Mouse (Mus musculus) olfactory bulb, adult 2 months (tissue): ENCODE measurements at regions not wholly inside any gene's neighbourhood (a gene's known extent, or its start where the extent isn't known, plus 50 kb on each side); places are given as distances from the start of the nearest gene placed in this dataset.

ENCODE experiments used
- H3K27ac ChIP-seq: fragments of 200-500 bp; 2 replicates; pipeline ENCODE4 v1.5.1; 2012; ENCODE audit warnings: low read depth, low read length; ENCODE audit not compliant: insufficient read depth
- H3K4me1 ChIP-seq: fragments of 200-500 bp; 2 replicates; pipeline ENCODE4 v1.6.1; 2012; ENCODE audit warnings: low read length; ENCODE audit not compliant: control insufficient read depth, insufficient read depth
- H3K4me3 ChIP-seq: fragments of 200-500 bp; 2 replicates; pipeline ENCODE4 v1.5.1; 2012; ENCODE audit warnings: mild to moderate bottlenecking, low read depth, low read length, moderate library complexity; ENCODE audit not compliant: insufficient read depth
- CTCF ChIP-seq: fragments of 200-500 bp; IDR thresholded peaks from 2 replicates; pipeline ENCODE4 v1.5.1; 2012; ENCODE audit warnings: low read depth, mild to moderate bottlenecking, low read length, moderate library complexity; ENCODE audit not compliant: insufficient read depth
- POLR2A ChIP-seq: fragments of 200-500 bp; IDR thresholded peaks from 2 replicates; pipeline ENCODE4 v1.6.1; 2012; ENCODE audit warnings: mild to moderate bottlenecking, low read depth, low read length, moderate library complexity; ENCODE audit not compliant: insufficient read depth
- WGBS: fragments of 180-500 bp; shearing (Covaris S2); methylation state at CpG from one replicate; pipeline ENCODE4 v1.1.7; 2018; 5-methylcytosine and 5-hydroxymethylcytosine counted together

DNA sequence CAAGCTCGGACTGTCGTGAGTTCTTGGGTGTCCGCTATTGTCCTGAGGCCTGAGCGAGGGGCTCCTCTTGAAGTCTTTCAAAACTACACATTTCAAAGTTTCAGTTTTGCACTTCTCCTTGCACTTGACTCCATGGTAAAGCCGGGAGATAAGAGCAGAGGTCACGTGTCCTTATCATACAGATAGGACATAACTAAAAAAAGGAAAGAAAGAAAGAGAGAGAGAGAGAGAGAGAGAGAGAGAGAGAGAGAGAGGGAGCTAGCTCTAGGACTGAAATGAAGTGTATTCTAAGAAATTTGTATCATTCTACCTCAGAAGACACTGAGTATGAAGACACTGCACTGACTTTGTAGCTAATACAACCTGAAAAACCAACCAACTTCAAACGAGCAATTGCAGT is 114.8 kb upstream of the Spred2 start:
- H3K4me3 ChIP-seq = no peak overlapping the region
- H3K4me1 ChIP-seq = no peaks in the 10 kb centered on the region
- no peak for TF ChIP-seq CTCF
- TF ChIP-seq POLR2A = no peak
- WGBS = 94% methylated on average over 7 of the region's 7 CpGs
- no peak overlapping the region for H3K27ac ChIP-seq

DNA sequence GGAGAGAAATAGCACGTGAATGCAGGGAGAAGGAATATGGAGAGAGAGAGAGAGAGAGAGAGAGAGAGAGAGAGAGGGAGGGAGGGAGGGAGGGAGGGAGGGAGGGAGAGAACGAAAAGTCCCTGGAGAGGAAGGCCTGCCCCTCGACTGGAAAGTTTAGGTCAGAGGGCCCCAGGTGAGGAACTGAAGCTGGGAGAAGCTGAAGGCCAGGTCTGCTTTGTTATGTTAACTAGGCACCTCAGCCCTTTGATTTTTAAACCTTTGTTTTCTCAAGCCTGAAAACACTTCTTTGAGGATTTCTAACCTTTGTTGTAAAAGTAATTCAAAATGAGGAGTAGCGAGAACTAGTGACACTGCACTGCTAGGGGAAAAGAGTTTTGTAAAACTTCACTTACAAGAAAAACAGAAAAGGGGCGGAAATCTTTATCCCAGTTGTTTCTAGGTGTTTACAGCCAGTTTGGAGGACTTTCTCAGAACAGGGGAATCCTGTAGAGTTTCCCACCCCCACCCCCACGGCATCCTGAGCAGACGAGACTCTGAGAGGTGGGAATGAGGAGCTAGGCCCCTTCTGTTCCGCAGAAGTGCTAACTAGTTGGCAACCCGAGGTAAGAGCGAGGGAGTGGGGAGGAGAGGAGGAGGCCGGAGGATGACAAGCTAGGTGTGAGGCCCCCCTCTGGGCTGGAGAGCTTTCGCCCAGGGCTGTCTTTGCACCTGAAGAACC is 112.7 kb upstream of the Spred2 start:
- 59% methylated on average over 12 of the region's 12 CpGs for WGBS
- Histone ChIP-seq H3K4me1 (no peaks in the 10 kb centered on the region), H3K27ac (no peak overlapping the region), H3K4me3 (no peak overlapping the region)
- TF ChIP-seq CTCF (no peak), POLR2A (no peak)

GRCm38 (mm10) chr11:19811992-19812690 is 112.0 kb upstream of the Spred2 start:
- Histone ChIP-seq H3K4me3 (no peak overlapping the region), H3K4me1 (no peaks in the 10 kb centered on the region), H3K27ac (no peak overlapping the region)
- 48% methylated on average over 10 of the region's 10 CpGs for WGBS
- TF ChIP-seq CTCF (no peak), POLR2A (no peak)

DNA sequence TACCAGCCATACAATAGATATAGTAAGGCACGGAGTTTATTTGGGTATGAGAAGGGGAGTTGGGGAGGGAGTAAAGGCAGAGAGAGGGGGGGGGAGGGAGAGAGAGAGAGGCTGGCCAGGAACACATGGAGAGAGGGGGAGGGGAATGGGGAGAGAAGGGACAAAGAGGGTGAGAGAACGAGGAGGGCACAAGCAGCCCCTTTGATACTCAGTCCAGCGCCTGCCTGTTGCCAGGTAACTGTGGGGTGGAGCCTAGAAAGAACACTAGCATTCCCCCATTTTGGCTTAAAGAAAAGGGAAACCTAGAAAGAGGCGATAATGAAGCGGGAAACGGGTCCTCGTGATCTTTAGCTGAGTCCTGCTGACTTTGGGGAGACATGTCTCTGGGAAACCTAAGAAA is 110.6 kb upstream of the Spred2 start:
- no peak overlapping the region for H3K4me3 ChIP-seq
- no peak for TF ChIP-seq CTCF
- TF ChIP-seq POLR2A = no peak
- WGBS = 58% methylated on average over 7 of the region's 7 CpGs

GRCm38 (mm10) chr11:19822991-19823390 is 101.2 kb upstream of the Spred2 start:
- Histone ChIP-seq H3K4me1 (0 out of 2 replicates have a peak, but pooled peaks cover 2% of the 10 kb centered on the region), H3K27ac (no peak overlapping the region), H3K4me3 (no peak overlapping the region)
- TF ChIP-seq POLR2A = no peak
- no peak for TF ChIP-seq CTCF
- WGBS = 61% methylated on average over 5 of the region's 5 CpGs

More for the DNA sequence above, 110.6 kb upstream of the Spred2 start:
- Histone ChIP-seq H3K27ac (no peak overlapping the region), H3K4me1 (no peaks in the 10 kb centered on the region)

DNA sequence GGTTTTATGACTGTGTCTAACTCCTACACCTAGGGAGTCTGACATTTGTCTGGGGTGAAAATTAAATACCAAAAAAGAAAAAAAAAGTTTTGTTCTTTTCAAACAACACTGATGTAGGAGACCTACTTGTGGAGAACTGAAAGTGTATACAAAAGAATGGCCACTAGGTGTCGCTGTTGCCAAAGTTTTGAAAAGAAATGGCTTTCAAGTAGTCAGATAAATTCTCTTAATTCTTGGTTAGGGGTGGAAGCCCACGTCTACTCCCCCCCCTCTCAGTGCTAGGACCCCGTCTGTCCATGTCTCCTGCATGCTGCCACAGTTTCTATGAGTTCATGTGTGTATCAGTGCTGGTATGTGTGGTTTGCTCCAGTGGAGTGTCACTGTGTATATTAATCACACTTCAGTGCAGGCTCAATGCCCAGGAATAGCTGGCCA is 100.7 kb upstream of the Spred2 start:
- WGBS = under 1% methylated on average over 3 of the region's 3 CpGs
- TF ChIP-seq POLR2A (no peak), CTCF (no peak)
- H3K27ac ChIP-seq = no peak overlapping the region
- no peak overlapping the region for H3K4me3 ChIP-seq
- H3K4me1 ChIP-seq = 0 out of 2 replicates have a peak, but pooled peaks cover 3% of the 10 kb centered on the region

- peaks cover 20% of the 10 kb centered on the region for H3K4me1 ChIP-seq
- no peak overlapping the region for H3K27ac ChIP-seq
- H3K4me3 ChIP-seq = no peak overlapping the region
- TF ChIP-seq POLR2A (no peak), CTCF (no peak)
- 90% methylated on average over 13 of the region's 13 CpGs for WGBS
Measured at GRCm38 (mm10) chr11:19826481-19827185, 97.5 kb upstream of the Spred2 start.

DNA sequence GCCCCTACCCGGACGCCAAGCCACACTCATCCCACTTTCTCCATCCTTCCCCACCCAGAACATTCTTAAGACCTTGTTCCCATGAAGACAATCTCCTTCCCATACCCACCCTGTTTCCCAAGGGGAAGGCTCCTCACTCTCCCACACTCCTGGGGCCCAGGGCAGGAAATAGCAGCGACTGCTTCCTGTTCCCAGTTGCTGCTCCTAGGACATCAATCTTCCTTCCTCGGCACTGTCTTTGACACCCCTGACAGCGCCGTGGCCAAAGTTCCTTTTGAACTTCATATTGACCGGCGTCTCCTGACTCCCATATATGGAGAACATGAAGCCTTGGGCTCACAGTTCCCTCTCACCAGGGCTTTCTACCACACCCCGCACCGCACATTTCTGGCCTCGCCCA is 96.2 kb upstream of the Spred2 start:
- no peak overlapping the region for H3K4me3 ChIP-seq
- H3K27ac ChIP-seq = no peak overlapping the region
- peaks cover 20% of the 10 kb centered on the region for H3K4me1 ChIP-seq
- TF ChIP-seq CTCF = no peak
- TF ChIP-seq POLR2A = no peak
- WGBS = 94% methylated on average over 11 of the region's 11 CpGs

DNA sequence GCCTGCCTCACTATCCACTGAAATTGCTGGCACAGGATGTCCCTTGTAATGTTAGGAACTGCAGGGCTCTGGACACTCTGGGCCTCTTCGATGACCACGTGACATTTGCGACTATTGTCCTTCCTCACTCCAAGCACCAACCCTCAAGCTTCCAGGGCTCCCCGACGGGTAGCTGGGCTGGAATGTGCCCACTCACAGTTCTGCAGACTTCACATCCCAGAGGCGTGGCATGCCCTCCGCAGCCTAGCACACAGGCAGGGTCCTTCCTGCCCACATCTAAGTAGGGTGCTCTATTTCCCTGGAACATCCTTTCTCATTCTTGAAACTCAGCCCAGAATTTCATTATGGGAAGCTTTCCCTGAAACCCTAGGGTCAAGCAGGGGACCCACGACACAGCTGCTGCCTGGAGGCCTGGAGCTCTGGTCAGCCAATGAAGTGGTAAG is 95.2 kb upstream of the Spred2 start:
- TF ChIP-seq POLR2A (no peak), CTCF (no peak)
- peak overlapping the region; percentile 16 for H3K27ac ChIP-seq
- 62% methylated on average over 8 of the region's 8 CpGs for WGBS
- H3K4me1 ChIP-seq = peaks cover 26% of the 10 kb centered on the region
- H3K4me3 ChIP-seq = no peak overlapping the region
